Mouse (Mus musculus) neutrophil, adult 5-6 weeks (primary cell): Measurements from ENCODE around the gene Olfr20. TPM values are rescaled to one million over a fixed set of nuclear protein-coding genes. Genes with fewer than 3 reads are reported as not detected.
"Not testable (repeated sequence)": the region's sequence is repeated elsewhere in the genome, so short reads cannot be mapped to it uniquely, and the experiment has no call there.

Experiments
- ATAC-seq: fragments of 151-379, 151-347 bp; 2 replicates; pipeline ENCODE4 v1.8.0; 2017; ENCODE audit warnings: mild to moderate bottlenecking, moderate TSS enrichment; ENCODE audit not compliant: insufficient number of reproducible peaks, poor library complexity, low FRiP score, severe bottlenecking; ENCODE audit errors: extremely low read depth
- total RNA-seq: library from RNA; stranded (forward); fragments of 200-1000 nt; gene quantifications from 2 replicates; pipeline ENCODE4 v1.2.3, GENCODE M21; 2017

Gene Olfr20
- total RNA-seq, result not detected in 2 replicates

DNA sequence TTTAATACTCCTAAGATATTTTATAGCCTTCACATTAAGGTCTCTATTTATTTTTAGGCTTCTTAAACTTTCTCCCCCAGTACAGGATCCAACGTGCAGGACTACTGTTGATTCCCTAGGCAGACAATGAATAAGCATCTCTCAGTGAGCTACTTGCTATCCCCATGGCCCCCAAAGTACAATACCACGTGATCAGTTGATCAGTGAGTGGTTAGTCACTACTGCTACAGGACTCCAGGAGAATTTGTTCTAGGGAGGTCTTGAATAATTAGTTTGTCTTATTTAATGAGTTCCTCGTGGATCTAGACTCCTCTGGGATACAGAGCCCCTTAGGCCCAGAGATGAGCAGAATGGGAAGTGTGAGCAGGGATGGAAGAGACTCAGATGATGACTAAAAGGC lies at the start of gene Olfr20:
Olfr20 (plus strand) TSS at position 301 of the 400 bp plus-strand sequence.
- no peak for ATAC-seq

DNA sequence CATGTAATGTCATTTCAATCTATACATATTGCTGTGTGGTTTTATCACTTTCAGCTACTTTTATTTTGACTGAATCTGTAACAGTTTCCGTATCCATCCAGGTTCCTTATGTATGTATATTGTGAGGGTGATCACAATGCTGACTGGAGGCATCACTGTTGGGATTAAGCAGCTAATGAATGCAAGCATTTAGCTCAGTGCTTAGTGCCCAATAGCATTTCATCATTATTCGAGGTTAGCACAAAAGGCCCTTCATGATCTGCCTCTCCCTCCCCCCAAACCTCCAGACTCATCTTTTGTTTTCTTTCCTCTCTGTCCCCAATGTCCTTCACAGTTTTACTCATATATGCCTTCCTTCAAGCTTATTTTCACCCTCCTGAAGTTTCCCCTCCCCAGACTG lies 47.5 kb upstream of the Olfr20 start:
- no peak for ATAC-seq

- no peak for ATAC-seq
These were observed 34.6 kb upstream of the Olfr20 start for GRCm38 (mm10) chr11:73315961-73316360.

DNA sequence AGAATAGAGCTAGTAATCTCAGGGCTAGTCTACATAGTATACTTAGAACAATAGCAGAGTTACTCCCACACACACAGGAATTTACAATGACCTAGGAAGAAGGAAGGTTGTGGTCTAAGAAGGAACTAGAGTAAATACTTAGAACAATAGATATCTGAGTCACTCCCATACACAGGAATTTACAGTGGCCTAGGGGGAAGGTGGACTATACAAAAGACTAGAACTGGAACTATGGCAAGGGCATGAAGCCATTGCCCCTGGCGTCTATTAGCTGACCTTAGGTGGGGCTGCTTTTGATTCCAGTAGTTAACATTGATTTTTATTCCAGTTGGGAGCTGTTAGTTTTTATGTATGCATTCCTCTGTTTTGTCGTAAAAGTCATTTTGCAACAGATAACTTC lies 32.0 kb upstream of the Olfr20 start:
- ATAC-seq, result not testable (repeated sequence)

GRCm38 (mm10) chr11:73321064-73321463 lies 29.5 kb upstream of the Olfr20 start:
- not testable (repeated sequence) for ATAC-seq

DNA sequence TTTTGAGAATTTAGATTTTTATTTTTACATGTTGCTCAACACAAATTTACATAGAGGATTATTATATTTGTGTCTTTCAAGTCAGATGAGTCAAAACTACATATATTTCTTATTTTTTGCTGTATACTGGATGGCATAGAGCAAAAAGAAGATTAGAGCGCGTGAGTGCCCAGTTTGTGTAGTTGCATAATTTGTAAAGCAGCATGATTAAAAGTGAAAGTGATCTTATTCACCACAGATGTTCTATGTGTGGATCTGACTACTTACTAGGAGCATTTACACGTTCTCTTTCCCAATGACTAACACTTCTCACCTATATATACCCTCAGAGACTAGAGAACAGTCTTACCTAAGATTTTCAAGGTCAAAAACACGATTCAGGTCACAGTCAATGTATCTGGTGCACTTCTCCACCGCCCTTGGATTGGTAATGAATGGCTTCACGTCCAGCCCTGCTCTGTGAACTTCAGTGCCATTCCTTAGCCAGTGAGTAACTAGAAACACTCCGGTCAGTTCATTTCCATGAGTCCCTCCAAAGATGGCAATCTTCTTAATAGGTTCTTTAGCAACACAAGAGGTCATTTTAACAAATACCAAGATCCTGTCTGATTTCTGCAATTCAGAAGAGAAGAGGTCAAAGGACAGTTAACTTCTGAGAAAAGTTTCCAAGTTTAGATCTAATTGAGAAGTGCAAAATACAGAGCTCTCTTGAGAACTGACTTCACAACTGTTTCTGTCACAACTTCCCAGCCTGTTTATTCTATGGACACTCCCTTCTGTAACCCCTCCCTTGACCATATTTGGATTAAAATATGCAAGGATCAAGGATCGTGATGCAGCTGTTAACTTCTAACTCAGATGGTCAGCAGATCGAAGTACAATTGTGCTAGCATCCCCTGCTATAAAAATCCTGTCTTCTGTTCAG lies 26.4 kb upstream of the Olfr20 start:
- no peak for ATAC-seq

GRCm38 (mm10) chr11:73326485-73326886 lies 24.1 kb upstream of the Olfr20 start:
- no peak for ATAC-seq

GRCm38 (mm10) chr11:73327361-73327760 lies 23.2 kb upstream of the Olfr20 start:
- no peak for ATAC-seq

- no peak for ATAC-seq
These were observed 21.1 kb upstream of the Olfr20 start, which contains the start of the genes Aspa, Gm49340 and Spata22 for GRCm38 (mm10) chr11:73329442-73329841. Gene Aspa (minus strand): TSS chr11:73329596. Gene Gm49340 (plus strand): TSS chr11:73329741. Gene Spata22 (plus strand): TSS chr11:73329741.

DNA sequence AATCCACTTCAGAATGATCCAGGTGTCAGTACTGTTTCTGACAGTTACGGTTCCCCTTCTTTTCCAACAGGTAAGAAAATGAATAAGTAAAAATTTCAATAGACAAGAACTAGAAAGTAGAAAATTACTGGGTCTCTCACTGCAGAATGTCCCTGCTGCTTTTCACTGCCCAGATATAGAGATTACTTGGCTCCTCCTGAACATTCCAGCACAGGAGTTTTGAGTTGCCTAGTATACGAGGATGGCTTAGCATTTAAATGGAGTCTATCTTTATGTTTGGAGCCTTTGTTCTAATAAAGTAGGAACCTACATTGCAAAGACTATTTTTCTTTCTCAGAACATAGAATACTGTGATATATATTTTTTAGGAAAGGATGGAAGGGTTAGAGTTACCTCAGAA lies 17.2 kb upstream of the Olfr20 start:
- no peak for ATAC-seq

DNA sequence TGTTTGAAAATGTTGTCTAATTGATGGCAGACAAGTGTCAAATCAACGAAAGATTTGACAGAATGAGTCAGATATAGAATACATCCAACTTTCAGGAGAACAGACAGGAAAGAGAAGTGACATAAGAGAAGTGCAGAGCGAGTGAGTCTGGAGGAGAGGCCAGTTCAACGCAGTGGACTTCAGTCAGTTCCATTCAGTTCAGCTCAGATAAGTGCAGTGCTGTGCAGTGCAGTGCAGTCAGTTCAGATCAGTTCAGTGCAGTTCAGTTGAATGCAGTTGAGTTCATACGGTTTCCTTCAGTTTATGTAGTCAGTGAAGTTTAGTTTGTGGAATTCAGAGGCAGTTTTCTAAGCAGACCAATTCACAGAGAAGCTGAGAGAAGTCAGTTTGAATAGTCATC lies 13.7 kb upstream of the Olfr20 start:
- no peak for ATAC-seq

- no peak for ATAC-seq
These were observed 20.4 kb downstream of the Olfr20 start, which contains the start of gene Olfr376 for GRCm38 (mm10) chr11:73370946-73371345. Gene Olfr376 (plus strand): TSS chr11:73371246.

DNA sequence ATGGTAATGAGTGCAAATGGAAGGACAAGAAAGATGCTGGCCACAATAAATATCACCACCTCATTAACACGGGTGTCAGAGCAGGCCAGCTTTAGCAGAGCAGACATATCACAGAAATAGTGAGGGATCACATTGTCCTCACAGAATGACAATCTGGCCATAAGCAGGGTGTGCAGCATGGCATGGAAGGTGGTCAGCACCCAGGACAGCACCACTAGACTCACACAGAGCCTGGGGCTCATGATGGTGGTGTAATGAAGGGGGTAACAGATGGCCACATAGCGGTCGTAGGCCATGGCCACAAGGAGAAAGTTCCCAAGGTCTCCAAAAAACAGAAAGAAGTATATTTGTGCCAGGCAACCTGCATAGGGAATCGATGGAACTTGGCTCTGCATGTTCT lies 44.8 kb downstream of the Olfr20 start:
- ATAC-seq, result no peak

DNA sequence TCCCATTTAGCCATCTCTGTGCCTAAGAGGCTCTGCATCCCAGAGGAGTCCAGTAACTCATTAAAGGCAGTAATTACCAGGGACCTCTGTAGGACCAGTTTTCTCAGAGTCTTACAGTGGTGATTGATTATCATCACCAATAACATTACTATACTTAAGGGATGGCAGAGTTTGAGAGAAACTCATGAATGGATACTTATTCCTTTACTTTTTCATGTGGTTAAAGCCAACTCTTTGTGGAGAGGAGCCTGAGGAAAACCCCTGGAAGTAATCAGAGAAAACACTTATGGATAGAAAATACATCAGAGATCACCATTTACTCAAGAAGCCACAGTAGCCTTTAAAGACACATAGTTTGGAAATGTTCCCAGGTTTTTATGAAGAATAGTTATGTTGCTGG lies 48.9 kb downstream of the Olfr20 start, which contains the start of gene Olfr1:
Olfr1 (minus strand) TSS at position 101 of the 400 bp plus-strand sequence.
- no peak for ATAC-seq

Other genes with a start within 250 kb of the Olfr20 start
- 3.9 and 4.3 TPM in 2 replicates for gene Haspin, start 212.5 kb upstream of the Olfr20 start, total RNA-seq
- gene P2rx5, start 190.4 kb upstream of the Olfr20 start, total RNA-seq, result not detected in 2 replicates
- gene Emc6, start 173.7 kb upstream of the Olfr20 start, total RNA-seq, result 15.4 and 17.8 TPM in 2 replicates
- 10.2 and 17.1 TPM in 2 replicates for gene Tax1bp3, start 173.7 kb upstream of the Olfr20 start, total RNA-seq
- gene Ctns, start 151.7 kb upstream of the Olfr20 start, total RNA-seq, result 15.7 and 19.0 TPM in 2 replicates
- 1.4 and 2.4 TPM in 2 replicates for gene Shpk, start 151.3 kb upstream of the Olfr20 start, total RNA-seq
- not detected in 2 replicates for gene Trpv1, start 116.5 kb upstream of the Olfr20 start, total RNA-seq
- gene Trpv3, start 83.4 kb upstream of the Olfr20 start, total RNA-seq, result 0.12 TPM in 1 of 2 replicates, not detected in the other
- gene Aspa, start 21.2 kb upstream of the Olfr20 start, total RNA-seq, result 1.9 TPM in 1 of 2 replicates, not detected in the other
- gene Gm49340, start 21.0 kb upstream of the Olfr20 start, total RNA-seq, result not detected in 2 replicates
- gene Spata22, start 21.0 kb upstream of the Olfr20 start, total RNA-seq, result not detected in 2 replicates
- not detected in 2 replicates for gene Olfr376, start 20.5 kb downstream of the Olfr20 start, total RNA-seq
- gene Olfr1, start 48.8 kb downstream of the Olfr20 start, total RNA-seq, result not detected in 2 replicates
- not detected in 2 replicates for gene Olfr378, start 77.7 kb downstream of the Olfr20 start, total RNA-seq
- gene Olfr380, start 106.7 kb downstream of the Olfr20 start, total RNA-seq, result not detected in 2 replicates
- not detected in 2 replicates for gene Olfr381, start 140.8 kb downstream of the Olfr20 start, total RNA-seq
- gene Olfr382, start 166.4 kb downstream of the Olfr20 start, total RNA-seq, result not detected in 2 replicates
- not detected in 2 replicates for gene Olfr385, start 242.2 kb downstream of the Olfr20 start, total RNA-seq
- gene Olfr384, start 247.8 kb downstream of the Olfr20 start, total RNA-seq, result not detected in 2 replicates